Mouse (Mus musculus): ENCODE results near the gene Pias4.

Pias4 gene

GRCm38 (mm10) chr10:81138821-81139528, 28.7 kb downstream of the Pias4 start:
- no peak for DNase-seq (ENCODE audit: low spot score in 2 of 2)

GRCm38 (mm10) chr10:81138131-81138782, 29.5 kb downstream of the Pias4 start:
- no peak for DNase-seq (ENCODE audit: low spot score in 2 of 2)

- peak; percentile 99 to 100 for DNase-seq (ENCODE audit: low spot score in 2 of 2)
Observed at GRCm38 (mm10) chr10:81137252-81138130, 30.2 kb downstream of the Pias4 start.

- DNase-seq (ENCODE audit: low spot score in 2 of 2): peak; percentile 72 to 78
Observed at GRCm38 (mm10) chr10:81136706-81137231, 31.0 kb downstream of the Pias4 start.

GRCm38 (mm10) chr10:81135831-81136705, 31.7 kb downstream of the Pias4 start:
- DNase-seq (ENCODE audit: low spot score in 2 of 2): peak; percentile 60 to 69

- peak; percentile 47 to 57 for DNase-seq (ENCODE audit: low spot score in 2 of 2)
Observed at GRCm38 (mm10) chr10:81134966-81135681, 32.6 kb downstream of the Pias4 start, which contains the start of gene Zbtb7a. Gene Zbtb7a (plus strand): TSS chr10:81135220.

- DNase-seq (ENCODE audit: low spot score in 2 of 2): no peak
Observed at GRCm38 (mm10) chr10:81134181-81134587, 33.5 kb downstream of the Pias4 start.

GRCm38 (mm10) chr10:81123500-81123899, 44.2 kb downstream of the Pias4 start:
- peak; percentile 47 to 50 for DNase-seq (ENCODE audit: low spot score in 2 of 2)

GRCm38 (mm10) chr10:81122889-81123288, 44.8 kb downstream of the Pias4 start:
- DNase-seq (ENCODE audit: low spot score in 2 of 2): no peak

- DNase-seq (ENCODE audit: low spot score in 2 of 2): no peak
Observed at GRCm38 (mm10) chr10:81120650-81121049, 47.1 kb downstream of the Pias4 start.

GRCm38 (mm10) chr10:81119625-81120024, 48.1 kb downstream of the Pias4 start:
- no peak for DNase-seq (ENCODE audit: low spot score in 2 of 2)

- DNase-seq (ENCODE audit: low spot score in 2 of 2): no peak
Observed at GRCm38 (mm10) chr10:81112946-81113345, 54.8 kb downstream of the Pias4 start.

GRCm38 (mm10) chr10:81106113-81106721, 61.5 kb downstream of the Pias4 start:
- DNase-seq (ENCODE audit: low spot score in 2 of 2): peak; percentile 69 to 76

GRCm38 (mm10) chr10:81105565-81106112, 62.1 kb downstream of the Pias4 start, which contains the start of gene Map2k2:
Gene Map2k2 (plus strand): TSS chr10:81105915.
- peak; percentile 94 to 95 for DNase-seq (ENCODE audit: low spot score in 2 of 2)
